Mouse (Mus musculus): ENCODE data around the gene Krcc1.
"Not testable (repeated sequence)": the region's sequence is repeated elsewhere in the genome, so short reads cannot be mapped to it uniquely, and the experiment has no call there.

Gene Krcc1

GRCm38 (mm10) chr6:71330486-71330885, 59.0 kb downstream of the Krcc1 start:
- no peak for DNase-seq (ENCODE audit: low read depth in 2 of 2, low spot score in 2 of 2)

DNA sequence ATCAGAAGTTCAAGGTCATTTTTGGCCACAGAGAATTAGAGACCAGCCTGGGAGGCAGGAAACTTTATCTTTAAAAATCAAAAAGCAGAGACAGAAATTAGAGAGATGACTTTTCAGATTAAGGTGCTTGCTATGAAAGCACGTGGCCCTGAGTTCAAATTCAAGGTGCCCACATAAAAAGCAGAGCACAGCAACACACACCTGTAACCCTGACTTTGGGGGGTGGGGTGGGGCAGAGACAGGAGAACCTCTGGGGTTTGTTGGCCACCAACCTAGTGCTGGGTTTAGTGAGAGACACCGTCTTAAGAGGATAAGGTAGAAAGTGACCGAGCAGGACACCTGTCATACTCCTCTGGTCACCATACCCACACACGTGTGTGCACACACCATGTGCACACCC, 60.0 kb downstream of the Krcc1 start:
- not testable (repeated sequence) for DNase-seq (ENCODE audit: low read depth in 2 of 2, low spot score in 2 of 2)

GRCm38 (mm10) chr6:71332236-71332965, 60.9 kb downstream of the Krcc1 start:
- DNase-seq (ENCODE audit: low read depth in 2 of 2, low spot score in 2 of 2), result no peak

- no peak for DNase-seq (ENCODE audit: low read depth in 2 of 2, low spot score in 2 of 2)
These were observed 61.6 kb downstream of the Krcc1 start for GRCm38 (mm10) chr6:71333031-71333430.

DNA sequence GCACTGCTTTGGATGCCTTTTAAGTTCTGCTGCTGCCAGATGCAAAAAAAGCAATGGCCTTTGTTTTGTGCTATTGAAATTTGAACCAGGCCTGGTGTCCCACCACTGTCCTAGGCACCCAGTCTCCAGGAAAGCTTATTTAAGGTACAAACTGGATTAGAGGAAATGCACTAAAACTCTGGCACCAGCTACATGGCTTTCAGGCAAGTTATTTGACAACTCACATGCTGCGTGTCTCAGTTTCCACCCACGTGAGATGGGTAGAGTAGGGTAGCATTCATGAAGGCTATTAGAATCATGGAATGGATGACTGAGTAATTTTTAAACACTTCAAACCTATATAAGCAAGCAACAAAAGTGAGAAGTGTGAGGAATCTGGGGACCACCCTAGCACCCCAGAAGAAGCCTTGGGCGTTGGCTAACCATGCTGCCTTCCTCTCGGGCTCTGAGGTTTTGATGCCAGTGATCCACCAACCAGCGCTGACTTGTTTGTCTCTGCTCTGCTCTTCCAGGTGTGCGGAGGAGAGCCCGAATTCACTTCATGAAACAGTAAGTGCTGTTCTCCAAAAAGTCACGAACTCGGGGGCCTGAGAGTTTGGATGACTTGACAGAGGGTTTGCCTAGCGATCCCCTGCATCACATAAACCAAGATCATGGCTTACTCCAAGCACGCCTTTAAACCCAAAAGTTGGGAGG, 62.2 kb downstream of the Krcc1 start:
- DNase-seq (ENCODE audit: low read depth in 2 of 2, low spot score in 2 of 2), result peak in 1 of 2 experiments; percentile 56

All from CD8-positive naive resting alpha-beta T cell, adult 2 months (primary cell).